Mouse (Mus musculus) adrenal gland, postnatal 14 days (tissue): ENCODE data around the gene Nrk. TPM values are rescaled to one million over a fixed set of nuclear protein-coding genes. Genes with fewer than 3 reads are reported as not detected.

ENCODE experiments used
- DNase-seq: peaks from one replicate; pipeline ENCODE4 v3.0.0; 2021; ENCODE audit warnings: mixed read lengths
- long read RNA-seq, 2 experiments: library from polyadenylated mRNA; stranded (forward); transcript quantifications; one replicate each; pipeline ENCODE4 v2.0.0; 2021
- total RNA-seq: library from RNA; stranded (reverse); gene quantifications from 2 replicates; pipeline ENCODE4 v1.2.3, GENCODE M21; 2021

Gene Nrk
- 2.4 and 3.0 TPM in 2 replicates for total RNA-seq
- long read RNA-seq, experiment 1, result 0 reads
- long read RNA-seq, experiment 2, result 0 reads

GRCm38 (mm10) chrX:138914041-138914776, at the start of gene Nrk:
Gene Nrk, plus strand, starts transcription at chrX:138914430.
- DNase-seq, result peak; percentile 23

GRCm38 (mm10) chrX:138913366-138913765, 864 bp upstream of the Nrk start:
- no peak for DNase-seq

GRCm38 (mm10) chrX:138914777-138915114, 516 bp downstream of the Nrk start:
- no peak for DNase-seq

GRCm38 (mm10) chrX:138919030-138919429, 4.8 kb downstream of the Nrk start:
- peak; percentile 5 for DNase-seq

GRCm38 (mm10) chrX:138943905-138944304, 29.7 kb downstream of the Nrk start:
- DNase-seq, result no peak

GRCm38 (mm10) chrX:138960713-138961112, 46.5 kb downstream of the Nrk start:
- DNase-seq, result peak; percentile 4

GRCm38 (mm10) chrX:138978501-138978900, 64.3 kb downstream of the Nrk start:
- no peak for DNase-seq

GRCm38 (mm10) chrX:138979249-138979648, 65.0 kb downstream of the Nrk start:
- no peak for DNase-seq

- no peak for DNase-seq
These were observed 100.3 kb downstream of the Nrk start for GRCm38 (mm10) chrX:139014524-139014923.

GRCm38 (mm10) chrX:139016540-139016939, 102.3 kb downstream of the Nrk start:
- no peak for DNase-seq

GRCm38 (mm10) chrX:139026532-139027097, 112.4 kb downstream of the Nrk start:
- DNase-seq, result no peak

- no peak for DNase-seq
These were observed 113.1 kb downstream of the Nrk start for GRCm38 (mm10) chrX:139027296-139027695.

GRCm38 (mm10) chrX:139027909-139028308, 113.7 kb downstream of the Nrk start:
- DNase-seq, result no peak

- no peak for DNase-seq
These were observed 123.4 kb downstream of the Nrk start for GRCm38 (mm10) chrX:139037666-139038065.

- DNase-seq, result no peak
These were observed 125.1 kb downstream of the Nrk start for GRCm38 (mm10) chrX:139039314-139039713.

GRCm38 (mm10) chrX:139041148-139041547, 126.9 kb downstream of the Nrk start:
- no peak for DNase-seq

- DNase-seq, result no peak
These were observed 137.7 kb downstream of the Nrk start for GRCm38 (mm10) chrX:139051976-139052375.

GRCm38 (mm10) chrX:139053149-139053548, 138.9 kb downstream of the Nrk start:
- DNase-seq, result no peak

Other genes with a start within 250 kb of the Nrk start
- 0.96 TPM in 1 of 2 replicates, not detected in the other for gene Serpina7, start 170.8 kb downstream of the Nrk start, total RNA-seq
- not detected in 2 replicates for gene 4930513O06Rik, start 171.8 kb downstream of the Nrk start, total RNA-seq